Mouse (Mus musculus) B cell, adult 62 days (primary cell): ENCODE measurements around the gene Shisa6. TPM values are rescaled to one million over a fixed set of nuclear protein-coding genes. Genes with fewer than 3 reads are reported as not detected.

Source experiments
- total RNA-seq: library from RNA; stranded (reverse); gene quantifications from 4 replicates; pipeline ENCODE4 v1.2.4, GENCODE M21; 2023

Shisa6 gene
- total RNA-seq: not detected in 4 replicates

GRCm38 (mm10) chr11:66525371-66526045 lies at the start of gene Shisa6:
Gene Shisa6, minus strand, starts transcription at chr11:66525964.

GRCm38 (mm10) chr11:66167801-66168651 lies 357.7 kb downstream of the Shisa6 start, which contains the start of gene Dnah9:
Gene Dnah9, minus strand, starts transcription at chr11:66168551.

